Mouse (Mus musculus) bone marrow macrophage, adult 2 months (primary cell): ENCODE measurements around the gene Gpr1. TPM values are rescaled to one million over a fixed set of nuclear protein-coding genes. Genes with fewer than 3 reads are reported as not detected.
"Not testable (repeated sequence)": the region's sequence is repeated elsewhere in the genome, so short reads cannot be mapped to it uniquely, and the experiment has no call there.

Experiments
- H3K27ac ChIP-seq: 2 replicates; pipeline ENCODE4 v1.5.1; 2012; ENCODE audit warnings: low read depth, low read length; ENCODE audit not compliant: insufficient read depth
- H3K4me1 ChIP-seq: 2 replicates; pipeline ENCODE4 v1.6.1; 2012; ENCODE audit warnings: low read length; ENCODE audit not compliant: control insufficient read depth, insufficient read depth
- H3K4me3 ChIP-seq: 2 replicates; pipeline ENCODE4 v1.5.1; 2012; ENCODE audit warnings: mild to moderate bottlenecking, low read length, moderate library complexity; ENCODE audit not compliant: insufficient read depth
- CTCF ChIP-seq: IDR thresholded peaks from 2 replicates; pipeline ENCODE4 v1.5.1; 2012; ENCODE audit warnings: low read depth, mild to moderate bottlenecking, low read length, moderate library complexity
- POLR2A ChIP-seq: IDR thresholded peaks from 2 replicates; pipeline ENCODE4 v1.6.1; 2012; ENCODE audit warnings: mild to moderate bottlenecking, low read depth, low read length, borderline replicate concordance
- polyA plus RNA-seq: library from polyadenylated mRNA; stranded (reverse); fragments of >200 nt; gene quantifications from 2 replicates; pipeline ENCODE4 v1.2.4, GENCODE M21; 2012; ENCODE audit not compliant: missing spikeins, insufficient read depth, insufficient read length

Gene Gpr1
- polyA plus RNA-seq, 1 experiment: not detected

- Histone ChIP-seq H3K4me3 (no peak overlapping the region), H3K4me1 (no peaks in the 10 kb centered on the region), H3K27ac (no peak overlapping the region)
- no peak for TF ChIP-seq CTCF
These were observed 10.9 kb downstream of the Gpr1 start for GRCm38 (mm10) chr1:63203471-63203870.

- H3K4me3 ChIP-seq: no peak overlapping the region
- no peak for TF ChIP-seq POLR2A
- no peak for TF ChIP-seq CTCF
- no peak overlapping the region for H3K27ac ChIP-seq
- no peaks in the 10 kb centered on the region for H3K4me1 ChIP-seq
These were observed 12.7 kb downstream of the Gpr1 start for GRCm38 (mm10) chr1:63201672-63202071.

GRCm38 (mm10) chr1:63200322-63200721 lies 14.0 kb downstream of the Gpr1 start:
- no peak overlapping the region for H3K4me3 ChIP-seq
- H3K4me1 ChIP-seq: no peaks in the 10 kb centered on the region
- no peak overlapping the region for H3K27ac ChIP-seq

GRCm38 (mm10) chr1:63199387-63199786 lies 15.0 kb downstream of the Gpr1 start:
- no peak overlapping the region for H3K4me3 ChIP-seq
- H3K4me1 ChIP-seq: no peaks in the 10 kb centered on the region
- TF ChIP-seq POLR2A (no peak), CTCF (no peak)
- no peak overlapping the region for H3K27ac ChIP-seq

More at GRCm38 (mm10) chr1:63200322-63200721, 14.0 kb downstream of the Gpr1 start:
- no peak for TF ChIP-seq CTCF
- no peak for TF ChIP-seq POLR2A

- TF ChIP-seq POLR2A (no peak), CTCF (no peak)
These were observed 18.4 kb downstream of the Gpr1 start for GRCm38 (mm10) chr1:63195848-63196512.

GRCm38 (mm10) chr1:63192306-63193065 lies 21.9 kb downstream of the Gpr1 start:
- H3K4me1 ChIP-seq: no peaks in the 10 kb centered on the region
- no peak overlapping the region for H3K27ac ChIP-seq
- no peak overlapping the region for H3K4me3 ChIP-seq
- TF ChIP-seq CTCF (no peak), POLR2A (no peak)

More at GRCm38 (mm10) chr1:63195848-63196512, 18.4 kb downstream of the Gpr1 start:
- no peak overlapping the region for H3K4me3 ChIP-seq
- H3K27ac ChIP-seq: no peak overlapping the region
- H3K4me1 ChIP-seq: no peaks in the 10 kb centered on the region

GRCm38 (mm10) chr1:63190851-63191250 lies 23.5 kb downstream of the Gpr1 start:
- H3K4me3 ChIP-seq: no peak overlapping the region
- TF ChIP-seq POLR2A (no peak), CTCF (no peak)
- no peak overlapping the region for H3K27ac ChIP-seq
- no peaks in the 10 kb centered on the region for H3K4me1 ChIP-seq

GRCm38 (mm10) chr1:63188536-63188935 lies 25.8 kb downstream of the Gpr1 start:
- TF ChIP-seq CTCF (no peak), POLR2A (no peak)
- no peaks in the 10 kb centered on the region for H3K4me1 ChIP-seq
- H3K4me3 ChIP-seq: no peak overlapping the region
- no peak overlapping the region for H3K27ac ChIP-seq

- not testable (repeated sequence) for H3K4me3 ChIP-seq, H3K27ac ChIP-seq, H3K4me1 ChIP-seq
These were observed 28.9 kb downstream of the Gpr1 start for GRCm38 (mm10) chr1:63185430-63185829.

GRCm38 (mm10) chr1:63182636-63183270 lies 31.6 kb downstream of the Gpr1 start:
- Histone ChIP-seq H3K4me3 (no peak overlapping the region), H3K27ac (no peak overlapping the region)
- TF ChIP-seq CTCF (no peak), POLR2A (no peak)

More at GRCm38 (mm10) chr1:63182636-63183270, 31.6 kb downstream of the Gpr1 start:
- peaks cover 6% of the 10 kb centered on the region for H3K4me1 ChIP-seq
